ENCODE assay signal across 23 mouse cellular contexts in the genomic region with DNA sequence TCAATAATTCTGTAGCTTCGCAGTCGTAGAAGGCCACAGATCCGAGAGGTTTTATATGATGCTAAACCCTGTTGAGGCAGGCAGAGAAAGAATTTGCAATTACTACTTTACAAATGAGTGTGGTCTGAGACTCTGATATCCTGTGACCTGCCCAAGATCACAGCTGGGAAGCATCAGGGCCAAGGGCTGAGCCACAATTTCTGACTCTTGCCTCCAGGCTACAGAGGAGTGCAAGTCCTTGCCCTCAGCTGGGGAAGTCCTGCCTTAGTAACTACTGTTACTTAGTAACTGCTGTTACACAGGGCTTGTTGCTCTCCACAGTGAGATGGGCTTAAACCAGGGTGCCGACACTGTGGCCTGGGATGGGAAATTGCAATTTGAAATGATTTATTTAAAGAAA.
DNase-seq lines count a peak whose midpoint lies in the region; ATAC-seq and TF ChIP-seq lines count a peak whose summit lies in the region.
"Had no signal": no experiment of that assay in that cellular context is flagged by ENCODE, and none has a peak within 500 bp of the region (broad histone marks: within the 10 kb centered on the region; RNA-seq: fewer than 3 reads in every experiment).

No protein-coding gene starts in this region.

- ATAC-seq in kidney, embryonic 14.5 days (ENCODE audit: low FRiP score, low TSS enrichment) = no peak
- ATAC-seq: forebrain, embryonic 13.5 days; liver, embryonic 12.5 days; midbrain, embryonic 16.5 days had no signal

- H3K9me3 ChIP-seq in kidney, embryonic 14.5 days (ENCODE audit: control insufficient read depth, low read length) = no peaks in the 10 kb centered on the region
- H3K9me3 ChIP-seq: forebrain, embryonic 13.5 days; hindbrain, embryonic 12.5 days; liver, embryonic 12.5 days; stomach, embryonic 15.5 days had no signal

- TF ChIP-seq POLR2A in kidney, adult 2 months (IDR thresholded peaks at IDR 0.05; ENCODE audit: low read depth, low read length) = no peak

- H3K36me3 ChIP-seq in kidney, adult 2 months (ENCODE audit: control insufficient read depth, insufficient read depth, low read length) = no peaks in the 10 kb centered on the region
- H3K36me3 ChIP-seq in kidney, embryonic 14.5 days (ENCODE audit: control insufficient read depth, insufficient read depth, low read length) = peaks cover 3% of the 10 kb centered on the region; the same call in 1 of the 2 replicates
- H3K36me3 ChIP-seq: hindbrain, embryonic 12.5 days; stomach, embryonic 15.5 days had no signal

- no peaks in the 10 kb centered on the region for H3K27me3 ChIP-seq in kidney, adult 2 months (replicated peaks; ENCODE audit: control insufficient read depth, insufficient read depth, low read length)
- no peaks in the 10 kb centered on the region for H3K27me3 ChIP-seq in kidney, embryonic 14.5 days (ENCODE audit: control insufficient read depth, insufficient read depth, low read length)
- H3K27me3 ChIP-seq: CH12.LX; hindbrain, embryonic 12.5 days; liver, embryonic 12.5 days; stomach, embryonic 15.5 days had no signal

- no peak overlapping the region for H3K4me2 ChIP-seq in kidney, embryonic 14.5 days (replicated peaks; ENCODE audit: low read depth, low read length)
- H3K4me2 ChIP-seq: forebrain, embryonic 13.5 days; hindbrain, embryonic 12.5 days; liver, embryonic 12.5 days; stomach, embryonic 15.5 days had no signal

- H3K4me3 ChIP-seq in kidney, adult 2 months (ENCODE audit: insufficient read depth, low read depth, low read length) = no peak overlapping the region
- H3K4me3 ChIP-seq in kidney, embryonic 14.5 days (ENCODE audit: low read length) = no peak overlapping the region
- H3K4me3 ChIP-seq: forebrain, embryonic 13.5 days; heart, adult 2 months; hindbrain, embryonic 12.5 days; left cerebral cortex, adult 2 months; liver, embryonic 12.5 days; stomach, embryonic 15.5 days had no signal

- WGBS in kidney, adult 2 months = 84% methylated on average over 4 of the region's 4 CpGs
- WGBS in kidney, embryonic 14.5 days = 71% methylated on average over 4 of the region's 4 CpGs

- DNase-seq in gastrocnemius, adult 18-20 months (ENCODE audit: low spot score) = peak; percentile 52
- DNase-seq in gastrocnemius, postnatal 10 days = no peak
- peak; percentile 59 for DNase-seq in kidney, adult 2 months
- peak; percentile 41 for DNase-seq in NIH3T3 (ENCODE audit: low read depth)
- DNase-seq in forelimb bud, embryonic 11.5 days (ENCODE audit: low read depth, low spot score) = peak; percentile 52
- DNase-seq in left cerebral cortex, adult 9 months (ENCODE audit: low spot score in 2 of 2) = no peak
- no peak for DNase-seq in cerebellum, adult 8-10 months
- DNase-seq: adrenal gland, adult 2 months; cerebellum, adult 9-11 months; lung, adult 2 months; lung, postnatal 4 days; right cerebral cortex, postnatal 25 days; thymus, adult 2 months had no signal

- peaks cover 4% of the 10 kb centered on the region for H3K4me1 ChIP-seq in kidney, adult 2 months (ENCODE audit: control insufficient read depth, insufficient read depth, low read length)
- peaks cover 35% of the 10 kb centered on the region for H3K4me1 ChIP-seq in kidney, embryonic 14.5 days (ENCODE audit: control insufficient read depth, insufficient read depth, low read length)
- H3K4me1 ChIP-seq: forebrain, embryonic 13.5 days had no signal

- TF ChIP-seq CTCF in kidney, adult 2 months (conservative IDR thresholded peaks at IDR 0.05; ENCODE audit: insufficient read depth, insufficient read length, low read depth, low read length) = no peak

- H3K27ac ChIP-seq in kidney, adult 2 months (ENCODE audit: insufficient read depth, low read depth, low read length) = no peak overlapping the region
- H3K27ac ChIP-seq in kidney, embryonic 14.5 days (ENCODE audit: low read depth, low read length) = no peak overlapping the region
- H3K27ac ChIP-seq: forebrain, embryonic 13.5 days; heart, adult 2 months; hindbrain, embryonic 12.5 days; kidney, postnatal 0 days; left cerebral cortex, adult 2 months; stomach, embryonic 15.5 days had no signal

- no peak overlapping the region for H3K9ac ChIP-seq in kidney, embryonic 14.5 days (ENCODE audit: low read depth, low read length)
- H3K9ac ChIP-seq: forebrain, embryonic 13.5 days; hindbrain, embryonic 12.5 days; liver, embryonic 12.5 days; stomach, embryonic 15.5 days had no signal

Comparison
In these comparisons a context has a peak if more than half of its experiments do, and no peak if none do; other contexts are left out.
1. DNase-seq: peak in gastrocnemius, adult 18-20 months (single experiment), kidney, adult 2 months (single experiment), NIH3T3 (single experiment) and forelimb bud, embryonic 11.5 days (single experiment); none in gastrocnemius, postnatal 10 days (single experiment), left cerebral cortex, adult 9 months (0 of 2) and cerebellum, adult 8-10 months (single experiment).